Mouse (Mus musculus) heart, adult 2 months (tissue): ENCODE results near the gene Kalrn. TPM values are rescaled to one million over a fixed set of nuclear protein-coding genes. Genes with fewer than 3 reads are reported as not detected.
A peak's percentile ranks its signal among the peaks of the same experiment; 100 is the strongest.

Experiments used
- DNase-seq, 2 experiments: peaks; one replicate each; pipeline ENCODE4 v3.0.0; 2021
- H3K27ac ChIP-seq: fragments of 200-600 bp; 2 replicates; pipeline ENCODE4 v1.8.1; 2022
- H3K27me3 ChIP-seq: fragments of 200-500 bp; 2 replicates; pipeline ENCODE4 v1.6.1; 2012; ENCODE audit warnings: mild to moderate bottlenecking, low read length, inconsistent platforms, mixed read lengths; ENCODE audit not compliant: control insufficient read depth, insufficient read depth
- H3K36me3 ChIP-seq: fragments of 200-500 bp; 2 replicates; pipeline ENCODE4 v1.6.1; 2012; ENCODE audit warnings: low read length, inconsistent platforms; ENCODE audit not compliant: control insufficient read depth, insufficient read depth
- H3K4me1 ChIP-seq: fragments of 200-500 bp; 2 replicates; pipeline ENCODE4 v1.6.1; 2011; ENCODE audit warnings: low read length; ENCODE audit not compliant: control insufficient read depth, insufficient read depth
- H3K4me3 ChIP-seq: fragments of 200-600 bp; 2 replicates; pipeline ENCODE4 v1.8.1; 2022
- H3K79me2 ChIP-seq: fragments of 200-500 bp; replicated peaks from 2 replicates; pipeline ENCODE4 v1.6.1; 2012; ENCODE audit warnings: mild to moderate bottlenecking, inconsistent platforms, low read length, moderate library complexity, mixed read lengths; ENCODE audit not compliant: control insufficient read depth, insufficient read depth
- H3K9ac ChIP-seq: fragments of 200-500 bp; 2 replicates; pipeline ENCODE4 v1.6.1; 2012; ENCODE audit warnings: low read depth, mild to moderate bottlenecking, control low read depth, inconsistent platforms, low read length, mixed read lengths
- CTCF ChIP-seq: fragments of 200-600 bp; IDR thresholded peaks from 2 replicates; pipeline ENCODE4 v1.8.1; 2022; ENCODE audit warnings: antibody characterized with exemption, mild to moderate bottlenecking, moderate library complexity
- EP300 ChIP-seq: fragments of 200-500 bp; IDR thresholded peaks from 2 replicates; pipeline ENCODE4 v1.6.1; 2011; ENCODE audit warnings: low read depth, low read length, control low read depth; ENCODE audit not compliant: insufficient read depth
- POLR2A ChIP-seq: fragments of 200-500 bp; IDR thresholded peaks from 2 replicates; pipeline ENCODE4 v1.6.1; 2011; ENCODE audit warnings: mild to moderate bottlenecking, low read depth, low read length, control low read depth; ENCODE audit not compliant: insufficient read depth
- WGBS: fragments of 180-500 bp; shearing (Covaris S2); methylation state at CpG from one replicate; pipeline ENCODE4 v1.1.7; 2018; 5-methylcytosine and 5-hydroxymethylcytosine counted together
- intact Hi-C: fragments of 180-260 bp; cut with DNase I; formaldehyde crosslinking; loops from one replicate; pipeline ENCODE4 v1.15.1; 2025
- polyA plus RNA-seq: library from polyadenylated mRNA; depleted of rRNA; stranded (reverse); fragments of >200 nt; gene quantifications from 2 replicates; pipeline ENCODE4 v1.2.3, GENCODE M21; 2012
- total RNA-seq, 2 experiments: library from RNA; stranded (reverse); gene quantifications; 2 replicates each; pipeline ENCODE4 v1.2.3; 2021

Kalrn gene
- total and polyA plus RNA-seq, 3 experiments = 8.2 to 31.8 (median 26.1) TPM

DNA sequence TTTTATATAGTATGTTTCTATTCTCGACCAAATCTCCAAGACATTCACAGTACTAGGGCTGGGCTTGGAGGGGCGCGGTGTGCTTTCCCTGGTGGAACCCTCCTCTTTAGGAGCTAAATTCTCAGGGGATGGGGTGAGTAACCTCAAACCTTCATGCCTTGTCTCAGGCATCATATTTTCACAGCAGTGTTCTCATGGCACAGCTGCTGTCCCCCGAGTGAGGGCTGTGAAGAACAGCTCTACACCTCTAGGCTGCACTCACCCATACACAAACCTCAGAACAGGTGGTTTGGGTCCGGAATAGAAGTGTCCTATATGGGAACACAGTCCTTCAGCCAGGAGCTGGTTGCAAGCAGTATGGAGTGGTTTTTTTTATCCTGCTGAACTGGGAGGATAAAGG, 245.4 kb downstream of the Kalrn start:
- intact Hi-C loops = no loop called here
- Histone ChIP-seq H3K27me3 (no peaks in the 10 kb centered on the region), H3K4me1 (peaks cover 9% of the 10 kb centered on the region), H3K4me3 (no peak overlapping the region), H3K79me2 (no peaks in the 10 kb centered on the region), H3K27ac (no peak overlapping the region), H3K9ac (no peak overlapping the region), H3K36me3 (no peaks in the 10 kb centered on the region)
- TF ChIP-seq EP300 (no peak), CTCF (no peak), POLR2A (no peak)
- 76% methylated on average over 5 of the region's 5 CpGs for WGBS
- no peak for DNase-seq

DNA sequence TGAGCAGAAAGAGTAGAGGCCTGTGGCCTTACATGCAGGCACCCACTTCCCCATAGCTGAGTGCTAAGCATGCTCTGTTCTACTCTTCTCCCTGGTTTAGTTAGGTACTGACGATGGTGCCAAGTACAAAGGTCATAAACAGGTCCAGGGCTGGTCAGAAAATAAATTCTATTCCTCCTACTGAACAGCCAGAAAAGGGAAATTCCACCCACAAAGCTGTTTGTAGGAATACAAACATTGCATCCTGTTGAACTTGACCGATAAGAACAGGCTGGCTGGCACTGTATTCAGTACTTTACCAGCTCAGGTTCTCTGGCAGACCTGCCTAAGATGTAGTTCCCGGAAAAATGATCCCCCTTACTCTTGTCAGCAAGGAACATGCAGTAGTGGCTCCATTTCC, 247.5 kb downstream of the Kalrn start:
- H3K79me2 ChIP-seq = no peaks in the 10 kb centered on the region
- H3K27me3 ChIP-seq = no peaks in the 10 kb centered on the region
- no peak overlapping the region; the same call in 1 of the 2 replicates for H3K27ac ChIP-seq
- DNase-seq = no peak
- H3K36me3 ChIP-seq = no peaks in the 10 kb centered on the region
- H3K4me1 ChIP-seq = peaks cover 4% of the 10 kb centered on the region; the same call in 1 of the 2 replicates
- H3K4me3 ChIP-seq = no peak overlapping the region
- intact Hi-C loops = no loop called here
- no peak overlapping the region for H3K9ac ChIP-seq
- WGBS = 52% methylated on average over 3 of the region's 3 CpGs
- TF ChIP-seq EP300 = no peak
- no peak for TF ChIP-seq CTCF
- TF ChIP-seq POLR2A = no peak

DNA sequence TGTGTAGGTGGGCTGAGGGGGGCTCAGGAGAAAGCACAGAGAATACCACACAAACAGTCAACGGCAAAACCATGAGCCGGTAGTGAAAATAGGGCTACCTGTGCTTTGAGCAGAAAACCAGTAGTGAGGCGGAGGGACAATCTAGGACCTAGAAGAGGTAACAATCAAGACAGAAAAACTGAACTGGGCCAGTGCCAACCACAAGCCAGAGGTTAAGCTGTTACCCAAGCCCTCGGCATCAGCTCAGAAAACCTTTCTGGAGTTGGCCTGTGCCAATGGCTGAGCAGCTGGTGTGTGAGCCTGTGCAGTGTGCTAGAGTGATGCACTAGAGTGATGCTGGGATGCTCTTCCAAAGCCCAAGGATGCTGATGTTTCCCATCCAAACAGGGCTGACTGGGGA, 248.2 kb downstream of the Kalrn start:
- TF ChIP-seq POLR2A (no peak), EP300 (no peak), CTCF (no peak)
- H3K9ac ChIP-seq = no peak overlapping the region
- H3K79me2 ChIP-seq = no peaks in the 10 kb centered on the region
- no peak overlapping the region for H3K4me3 ChIP-seq
- 95% methylated on average over 4 of the region's 4 CpGs for WGBS
- intact Hi-C loops = no loop called here
- no peak for DNase-seq
- 0 out of 2 replicates have a peak, but pooled peaks cover 2% of the 10 kb centered on the region for H3K4me1 ChIP-seq
- H3K36me3 ChIP-seq = no peaks in the 10 kb centered on the region
- no peaks in the 10 kb centered on the region for H3K27me3 ChIP-seq
- no peak overlapping the region; the same call in 1 of the 2 replicates for H3K27ac ChIP-seq

GRCm38 (mm10) chr16:34324735-34325134, 248.6 kb downstream of the Kalrn start:
- intact Hi-C loops = no loop called here
- Histone ChIP-seq H3K27ac (no peak overlapping the region), H3K9ac (no peak overlapping the region), H3K4me1 (0 out of 2 replicates have a peak, but pooled peaks cover 2% of the 10 kb centered on the region), H3K36me3 (no peaks in the 10 kb centered on the region), H3K27me3 (no peaks in the 10 kb centered on the region), H3K4me3 (no peak overlapping the region), H3K79me2 (no peaks in the 10 kb centered on the region)
- DNase-seq = no peak
- TF ChIP-seq POLR2A (no peak), EP300 (no peak), CTCF (no peak)
- WGBS = 78% methylated on average over 3 of the region's 3 CpGs

DNA sequence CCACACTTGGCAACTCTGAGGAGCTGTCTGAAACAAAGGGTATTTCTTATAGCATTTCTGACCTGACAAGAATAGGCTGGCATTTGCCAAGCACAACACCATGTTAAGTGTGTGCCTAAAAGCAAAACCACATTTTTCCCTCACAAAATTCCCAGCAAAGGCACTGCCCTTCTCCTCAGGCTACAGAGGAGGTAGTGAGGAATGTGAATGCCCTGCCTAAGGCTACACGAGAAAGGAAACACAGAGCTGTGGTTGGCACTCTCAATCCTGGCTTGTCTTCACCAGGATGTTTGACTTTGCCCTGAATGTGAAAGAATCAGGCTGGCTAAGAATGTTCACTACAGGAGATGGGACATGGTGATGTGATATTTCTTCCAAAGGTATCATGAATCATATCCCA, 249.8 kb downstream of the Kalrn start:
- no peaks in the 10 kb centered on the region for H3K79me2 ChIP-seq
- intact Hi-C loops = no loop called here
- H3K4me1 ChIP-seq = 0 out of 2 replicates have a peak, but pooled peaks cover 2% of the 10 kb centered on the region
- DNase-seq = no peak
- no peak overlapping the region for H3K9ac ChIP-seq
- no peak overlapping the region for H3K4me3 ChIP-seq
- no peaks in the 10 kb centered on the region for H3K27me3 ChIP-seq
- WGBS = 47% methylated on average over 1 of the region's 1 CpGs
- H3K27ac ChIP-seq = no peak overlapping the region
- H3K36me3 ChIP-seq = no peaks in the 10 kb centered on the region
- TF ChIP-seq POLR2A (no peak), CTCF (no peak), EP300 (no peak)

DNA sequence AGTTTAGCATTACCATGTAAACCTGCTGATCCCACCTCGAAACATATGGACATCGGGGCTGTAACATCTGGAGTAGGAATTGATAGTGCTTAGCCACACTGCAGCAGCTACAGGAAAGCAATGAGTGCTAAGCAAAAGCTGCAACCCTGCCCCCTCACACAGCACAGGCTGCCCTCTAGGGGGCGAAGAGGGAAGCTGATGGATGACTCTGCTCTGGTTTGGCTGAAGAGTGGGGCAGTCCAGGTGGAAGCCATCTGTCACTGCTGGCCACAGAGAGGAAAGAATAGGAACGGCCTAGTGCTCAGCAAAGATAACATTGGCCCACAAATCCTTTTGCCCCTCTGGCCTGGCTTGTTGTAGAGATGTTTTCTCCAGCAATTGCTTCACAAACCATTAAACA, 250.8 kb downstream of the Kalrn start:
- Histone ChIP-seq H3K4me3 (no peak overlapping the region), H3K9ac (no peak overlapping the region), H3K79me2 (no peaks in the 10 kb centered on the region), H3K36me3 (no peaks in the 10 kb centered on the region), H3K27me3 (no peaks in the 10 kb centered on the region), H3K27ac (no peak overlapping the region), H3K4me1 (0 out of 2 replicates have a peak, but pooled peaks cover 2% of the 10 kb centered on the region)
- peak; percentile 79 to 81 for DNase-seq
- 24% methylated on average over 4 of the region's 4 CpGs for WGBS
- TF ChIP-seq CTCF (peak; percentile 84), POLR2A (no peak), EP300 (peak; percentile 75)
- intact Hi-C loops = no loop called here
